ENCODE assay signal across 7 mouse cellular contexts in genomic region chr7:30309395-30310129, GRCm38 (mm10). TPM values are rescaled to one million over a fixed set of nuclear protein-coding genes. Genes with fewer than 3 reads are reported as not detected.
DNase-seq lines count a peak whose midpoint lies in the region; ATAC-seq and TF ChIP-seq lines count a peak whose summit lies in the region.

No protein-coding gene starts in this region.

- H3K4me1 ChIP-seq in embryonic facial prominence, embryonic 15.5 days = peaks cover 25% of the 10 kb centered on the region
- H3K4me1 ChIP-seq in intestine, embryonic 16.5 days (ENCODE audit: control insufficient read depth, insufficient read depth, low read length) = peaks cover 20% of the 10 kb centered on the region
- peaks cover 12% of the 10 kb centered on the region for H3K4me1 ChIP-seq in neural tube, embryonic 14.5 days (ENCODE audit: control insufficient read depth, insufficient read depth, low read length)

- peaks cover 28% of the 10 kb centered on the region for H3K36me3 ChIP-seq in embryonic facial prominence, embryonic 15.5 days
- H3K36me3 ChIP-seq in intestine, embryonic 16.5 days (ENCODE audit: control insufficient read depth, insufficient read depth, low read length) = no peaks in the 10 kb centered on the region
- H3K36me3 ChIP-seq in neural tube, embryonic 14.5 days (ENCODE audit: control insufficient read depth, insufficient read depth, low read length) = peaks cover 22% of the 10 kb centered on the region

- WGBS in embryonic facial prominence, embryonic 15.5 days = 62% methylated on average over 15 of the region's 15 CpGs
- 58% methylated on average over 15 of the region's 15 CpGs for WGBS in intestine, embryonic 16.5 days
- 65% methylated on average over 15 of the region's 15 CpGs for WGBS in neural tube, embryonic 14.5 days

- DNase-seq in left cerebral cortex, adult 2 months (ENCODE audit: extremely low spot score in 1 of 2, low spot score in 2 of 2) = no peak
- no peak for DNase-seq in left cerebral cortex, adult 8-10 months (ENCODE audit: low spot score in 2 of 2)
- no peak for DNase-seq in spleen, postnatal 10 days (ENCODE audit: low spot score in 2 of 2)
- no peak for DNase-seq in natural killer cell, adult 2 months (ENCODE audit: low spot score in 2 of 2)

- no peak for ATAC-seq in embryonic facial prominence, embryonic 15.5 days (ENCODE audit: insufficient number of reproducible peaks, low FRiP score, low TSS enrichment, low read depth)
- ATAC-seq in intestine, embryonic 16.5 days = no peak
- no peak for ATAC-seq in neural tube, embryonic 14.5 days (ENCODE audit: low read depth)

- no peaks in the 10 kb centered on the region for H3K27me3 ChIP-seq in embryonic facial prominence, embryonic 15.5 days
- H3K27me3 ChIP-seq in intestine, embryonic 16.5 days (replicated peaks; ENCODE audit: control insufficient read depth, insufficient read depth, low read length) = no peaks in the 10 kb centered on the region
- H3K27me3 ChIP-seq in neural tube, embryonic 14.5 days (ENCODE audit: control insufficient read depth, insufficient read depth, low read length) = no peaks in the 10 kb centered on the region

- H3K9ac ChIP-seq in embryonic facial prominence, embryonic 15.5 days = peak overlapping the region; percentile 63
- peak overlapping the region; percentile 69 for H3K9ac ChIP-seq in intestine, embryonic 16.5 days (ENCODE audit: low read depth, low read length)
- peak overlapping the region; percentile 53 for H3K9ac ChIP-seq in neural tube, embryonic 14.5 days (replicated peaks; ENCODE audit: low read depth, low read length)

- H3K27ac ChIP-seq in left cerebral cortex, adult 2 months = no peak overlapping the region
- H3K27ac ChIP-seq in embryonic facial prominence, embryonic 15.5 days (replicated peaks) = peak overlapping the region; percentile 72; the same call in 1 of the 2 replicates
- H3K27ac ChIP-seq in intestine, embryonic 16.5 days (ENCODE audit: low read length) = 0 out of 2 replicates have a peak overlapping the region, but pooled peaks have one; percentile 6
- H3K27ac ChIP-seq in neural tube, embryonic 14.5 days (ENCODE audit: low read depth, low read length) = no peak overlapping the region

- peak overlapping the region; percentile 83 for H3K4me2 ChIP-seq in embryonic facial prominence, embryonic 15.5 days (replicated peaks)
- H3K4me2 ChIP-seq in intestine, embryonic 16.5 days (ENCODE audit: low read depth, low read length) = peak overlapping the region; percentile 80
- peak overlapping the region; percentile 91 for H3K4me2 ChIP-seq in neural tube, embryonic 14.5 days (ENCODE audit: low read depth, low read length)

- no peak for TF ChIP-seq CTCF in left cerebral cortex, adult 2 months (IDR thresholded peaks at IDR 0.05)

- no peaks in the 10 kb centered on the region for H3K9me3 ChIP-seq in embryonic facial prominence, embryonic 15.5 days (replicated peaks)
- no peaks in the 10 kb centered on the region for H3K9me3 ChIP-seq in intestine, embryonic 16.5 days (ENCODE audit: control insufficient read depth, low read length)
- no peaks in the 10 kb centered on the region for H3K9me3 ChIP-seq in neural tube, embryonic 14.5 days (ENCODE audit: control insufficient read depth, low read length)

- peak overlapping the region; percentile 72 for H3K4me3 ChIP-seq in left cerebral cortex, adult 2 months
- peak overlapping the region; percentile 71 for H3K4me3 ChIP-seq in embryonic facial prominence, embryonic 15.5 days (replicated peaks)
- peak overlapping the region; percentile 67 for H3K4me3 ChIP-seq in intestine, embryonic 16.5 days (ENCODE audit: low read length)
- H3K4me3 ChIP-seq in neural tube, embryonic 14.5 days (ENCODE audit: low read depth, low read length) = peak overlapping the region; percentile 48

- intact Hi-C loops in left cerebral cortex, adult 2 months (cut with DNase I) = no loop called here

RNA-seq across cellular contexts. Expression of gene Alkbh6, which starts 1.0 kb away (rescaled TPM):
- total RNA-seq in left cerebral cortex, adult 2 months (2021) = 10 to 100 TPM; 65.7 to 71.4 TPM
- 10 to 100 TPM; 60.6 to 74.5 (median 62.8) TPM for total RNA-seq in left cerebral cortex, adult 8-10 months (2022)
- 84.9 and 92.8 TPM in 2 replicates for polyA plus RNA-seq in embryonic facial prominence, embryonic 15.5 days (2015; fragmentation: Nextera tagmentation; extraction: Ambion mirVana)
- 68.8 and 70.6 TPM in 2 replicates for polyA plus RNA-seq in intestine, embryonic 16.5 days (2015; fragmentation: Nextera tagmentation; extraction: Ambion mirVana)
- polyA plus RNA-seq in neural tube, embryonic 14.5 days (2014; fragmentation: Nextera tagmentation; extraction: Ambion mirVana) = 134 and 137 TPM in 2 replicates

RNA-seq across cellular contexts. Expression of gene Syne4, which starts 5.0 kb away (rescaled TPM):
- total RNA-seq in left cerebral cortex, adult 2 months (2021) = 10 to 100 TPM in 1 of 2 experiments, 1 to 10 TPM in 1; 8.8 to 19.2 TPM
- total RNA-seq in left cerebral cortex, adult 8-10 months (2022) = 10 to 100 TPM in 1 of 4 experiments, 1 to 10 TPM in 3; 7.4 to 10.5 (median 8.8) TPM
- polyA plus RNA-seq in embryonic facial prominence, embryonic 15.5 days (2015; fragmentation: Nextera tagmentation; extraction: Ambion mirVana) = 30.5 and 36.9 TPM in 2 replicates
- 58.9 and 59.7 TPM in 2 replicates for polyA plus RNA-seq in intestine, embryonic 16.5 days (2015; fragmentation: Nextera tagmentation; extraction: Ambion mirVana)
- polyA plus RNA-seq in neural tube, embryonic 14.5 days (2014; fragmentation: Nextera tagmentation; extraction: Ambion mirVana) = 12.7 and 16.9 TPM in 2 replicates

RNA-seq across cellular contexts. Expression of gene E130208F15Rik, which starts 12.0 kb away (rescaled TPM):
- under 1 TPM in 1 of 2 experiments, not detected in 1; 0.66 TPM for total RNA-seq in left cerebral cortex, adult 2 months (2021)
- total RNA-seq in left cerebral cortex, adult 8-10 months (2022) = under 1 TPM in 3 of 4 experiments, not detected in 1; 0.34 to 0.87 (median 0.48) TPM
- polyA plus RNA-seq in embryonic facial prominence, embryonic 15.5 days (2015; fragmentation: Nextera tagmentation; extraction: Ambion mirVana) = 0.60 and 1.9 TPM in 2 replicates
- polyA plus RNA-seq in intestine, embryonic 16.5 days (2015; fragmentation: Nextera tagmentation; extraction: Ambion mirVana) = 0.61 and 2.8 TPM in 2 replicates
- not detected in 2 replicates for polyA plus RNA-seq in neural tube, embryonic 14.5 days (2014; fragmentation: Nextera tagmentation; extraction: Ambion mirVana)

RNA-seq across cellular contexts. Expression of gene Sdhaf1, which starts 14.1 kb away (rescaled TPM):
- 1 to 10 TPM; 7.0 to 8.0 TPM for total RNA-seq in left cerebral cortex, adult 2 months (2021)
- 10 to 100 TPM in 1 of 4 experiments, 1 to 10 TPM in 3; 8.3 to 10.0 (median 9.0) TPM for total RNA-seq in left cerebral cortex, adult 8-10 months (2022)
- 17.9 and 18.8 TPM in 2 replicates for polyA plus RNA-seq in embryonic facial prominence, embryonic 15.5 days (2015; fragmentation: Nextera tagmentation; extraction: Ambion mirVana)
- 13.8 and 14.3 TPM in 2 replicates for polyA plus RNA-seq in intestine, embryonic 16.5 days (2015; fragmentation: Nextera tagmentation; extraction: Ambion mirVana)
- polyA plus RNA-seq in neural tube, embryonic 14.5 days (2014; fragmentation: Nextera tagmentation; extraction: Ambion mirVana) = 16.3 and 20.1 TPM in 2 replicates

RNA-seq across cellular contexts. Expression of gene Clip3, which starts 18.0 kb away (rescaled TPM):
- 100 to 1,000 TPM; 488 to 492 TPM for total RNA-seq in left cerebral cortex, adult 2 months (2021)
- total RNA-seq in left cerebral cortex, adult 8-10 months (2022) = 100 to 1,000 TPM; 377 to 471 (median 424) TPM
- polyA plus RNA-seq in embryonic facial prominence, embryonic 15.5 days (2015; fragmentation: Nextera tagmentation; extraction: Ambion mirVana) = 36.3 and 47.3 TPM in 2 replicates
- 20.9 and 22.1 TPM in 2 replicates for polyA plus RNA-seq in intestine, embryonic 16.5 days (2015; fragmentation: Nextera tagmentation; extraction: Ambion mirVana)
- polyA plus RNA-seq in neural tube, embryonic 14.5 days (2014; fragmentation: Nextera tagmentation; extraction: Ambion mirVana) = 115 and 133 TPM in 2 replicates

Comparison
In these comparisons a context has a peak if more than half of its experiments do, and no peak if none do; other contexts are left out.
1. H3K27ac ChIP-seq: peak in embryonic facial prominence, embryonic 15.5 days (single experiment) and intestine, embryonic 16.5 days (single experiment); none in left cerebral cortex, adult 2 months (single experiment) and neural tube, embryonic 14.5 days (single experiment).
2. Peak in every context shown above with its lines, with median percentiles within 50 percentile points of each other: H3K4me3 ChIP-seq, H3K4me2 ChIP-seq and H3K9ac ChIP-seq.